Mouse (Mus musculus) liver (tissue): ENCODE results near the gene Duoxa1.

Experiments
- DNase-seq: peaks from one replicate; pipeline ENCODE4 v3.0.0-alpha.2; 2020; ENCODE audit warnings: mixed read lengths

The Duoxa1 gene

DNA sequence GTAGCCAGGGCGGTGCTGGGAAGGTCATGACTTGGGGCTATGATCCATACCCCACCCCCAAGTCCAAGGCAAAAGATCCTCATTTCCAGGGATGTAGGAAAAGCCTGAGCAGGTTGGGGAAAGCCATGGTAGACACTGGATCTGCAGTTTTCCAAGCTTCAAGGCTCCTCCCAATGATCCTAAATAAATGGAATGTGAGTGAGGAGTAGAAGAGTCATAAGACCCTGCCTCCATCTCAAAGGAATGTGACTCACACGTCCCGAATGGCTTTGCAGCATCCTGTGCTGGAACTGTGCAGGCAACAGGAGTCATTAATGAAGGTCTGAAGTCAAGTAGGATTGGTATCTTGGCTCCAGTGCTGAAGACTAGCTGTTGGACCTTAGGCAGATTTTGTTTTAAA is 14.5 kb upstream of the Duoxa1 start:
- no peak for DNase-seq

DNA sequence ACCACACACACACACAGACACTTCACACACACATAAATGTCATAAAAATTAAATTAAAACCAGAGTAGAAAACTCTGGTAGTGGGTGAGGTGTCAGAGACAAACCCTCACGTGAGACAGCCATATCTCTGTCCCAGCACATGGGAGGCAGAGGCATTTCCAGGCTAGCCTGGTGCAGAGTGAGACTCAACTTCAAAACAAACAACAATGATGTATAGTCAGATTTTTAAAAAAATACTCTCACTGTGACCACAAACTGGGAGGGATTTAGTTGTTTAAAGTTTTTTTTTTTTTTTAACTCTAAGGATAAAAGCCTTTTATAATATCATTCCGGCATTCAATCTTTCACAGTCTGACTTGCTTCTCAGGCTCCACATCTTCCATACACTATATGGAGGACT is 11.8 kb upstream of the Duoxa1 start:
- no peak for DNase-seq

DNA sequence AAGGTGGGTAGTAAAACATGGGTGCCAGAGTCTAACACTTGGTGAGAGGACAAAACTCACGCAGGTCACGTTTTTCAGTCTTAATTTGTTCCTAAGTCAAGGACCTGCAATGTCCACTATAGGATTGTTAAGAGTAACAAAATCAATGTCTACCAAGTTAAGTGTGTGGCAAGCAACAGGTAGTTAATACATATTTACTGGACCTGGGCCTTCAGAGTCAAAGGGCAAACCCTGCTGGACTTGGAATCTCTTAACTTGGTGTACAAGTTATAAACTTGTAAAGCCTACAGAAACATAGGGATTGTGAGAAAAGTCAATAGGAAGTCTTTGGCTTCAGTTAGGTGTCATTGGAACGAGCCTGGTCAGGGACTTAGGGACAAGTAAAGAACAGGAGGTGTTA is 11.1 kb upstream of the Duoxa1 start:
- no peak for DNase-seq

DNA sequence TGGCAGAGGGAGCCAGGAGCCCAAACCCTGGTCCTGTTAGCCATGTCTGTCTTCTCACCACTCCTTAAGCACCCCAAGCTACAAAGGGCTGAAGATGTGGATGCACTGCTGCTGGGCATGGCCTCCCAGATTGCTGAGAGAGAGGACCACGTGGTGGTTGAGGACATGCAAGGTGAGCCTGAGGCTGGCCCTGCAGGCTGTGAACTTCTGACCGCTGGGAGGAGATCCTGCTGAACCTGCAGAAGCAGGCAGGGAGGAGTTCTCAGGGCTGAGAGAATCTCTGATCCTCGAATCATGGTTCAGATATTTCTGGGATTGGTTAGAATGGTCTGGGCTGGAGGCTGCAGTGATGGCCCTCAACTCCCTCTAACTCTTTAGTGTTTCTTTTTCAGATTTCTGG is 10.4 kb upstream of the Duoxa1 start:
- DNase-seq, result no peak

DNA sequence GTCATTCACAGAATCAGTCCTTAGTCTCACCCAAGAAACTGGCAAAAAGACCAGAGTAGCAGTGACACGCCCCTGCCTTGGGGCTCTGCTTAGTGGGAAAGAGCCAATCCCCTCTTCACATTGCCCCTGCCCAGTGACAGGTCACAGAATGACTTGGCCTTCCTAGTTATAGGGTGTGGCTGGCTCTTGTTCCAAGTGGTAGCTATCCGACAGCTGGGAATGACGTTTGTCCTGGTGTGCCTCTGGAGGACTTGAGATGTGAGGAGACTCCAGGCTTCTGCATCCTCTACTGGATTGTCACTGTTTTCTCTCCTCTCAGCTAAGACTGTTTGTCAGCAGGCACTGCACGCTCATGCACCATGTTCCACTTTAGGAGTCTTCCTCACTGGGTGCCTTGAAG is 3.9 kb upstream of the Duoxa1 start:
- no peak for DNase-seq

DNA sequence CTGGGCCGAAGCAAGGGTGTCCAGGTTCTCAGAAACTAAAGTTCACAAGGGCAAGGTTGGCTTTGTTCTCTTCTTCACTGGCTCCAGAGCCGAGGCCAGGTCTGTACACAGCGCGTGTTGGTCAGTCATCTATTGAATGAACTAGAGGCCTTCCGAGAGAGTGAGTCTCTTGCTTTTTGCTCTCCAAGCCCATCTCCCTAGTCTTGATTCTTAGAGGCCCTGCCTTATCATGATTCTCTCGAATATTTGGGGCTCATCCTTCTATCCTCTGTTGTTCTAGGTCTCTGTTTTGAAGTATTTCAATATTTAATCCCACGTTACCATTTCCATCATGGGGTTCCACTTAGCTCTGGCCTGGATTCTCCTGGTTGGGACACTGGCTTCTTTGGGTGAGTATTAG is 1.8 kb upstream of the Duoxa1 start, which contains the start of gene Duox1:
Duox1 (plus strand) TSS at position 301 of the 400 bp plus-strand sequence.
- no peak for DNase-seq

DNA sequence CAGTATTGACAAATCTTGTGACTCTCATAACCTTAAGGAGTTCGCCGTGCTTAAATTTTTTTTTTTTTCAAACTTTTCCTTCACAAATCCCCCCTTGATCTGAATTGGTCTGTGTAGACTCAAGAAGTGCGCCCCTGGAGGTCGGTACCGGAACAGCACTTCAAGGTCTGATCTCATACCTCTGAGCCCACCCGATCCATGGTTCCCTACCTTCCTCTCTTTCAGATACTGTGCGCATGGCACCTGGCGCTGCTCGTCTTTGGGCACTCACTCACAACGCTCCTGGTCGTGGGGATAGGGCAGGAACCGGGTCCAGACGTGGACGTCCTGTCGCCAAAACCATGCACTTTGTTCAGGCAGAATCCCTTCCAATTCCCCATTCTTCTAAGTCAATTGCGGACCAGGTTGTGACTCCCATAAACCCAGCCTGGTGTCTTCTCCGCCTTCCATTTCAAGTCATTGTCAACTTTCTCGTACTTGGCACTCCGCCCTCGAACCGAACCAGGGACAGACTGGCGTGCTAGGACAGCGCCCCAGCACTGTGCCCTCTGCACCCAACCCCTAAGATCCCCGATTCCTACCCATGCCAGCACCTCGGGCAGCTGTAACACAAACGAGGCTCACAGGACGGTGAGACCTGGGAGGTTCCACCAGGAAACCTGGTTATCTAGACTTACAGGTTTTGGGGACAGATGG is 660 bp downstream of the Duoxa1 start:
- DNase-seq, result peak; percentile 74

DNA sequence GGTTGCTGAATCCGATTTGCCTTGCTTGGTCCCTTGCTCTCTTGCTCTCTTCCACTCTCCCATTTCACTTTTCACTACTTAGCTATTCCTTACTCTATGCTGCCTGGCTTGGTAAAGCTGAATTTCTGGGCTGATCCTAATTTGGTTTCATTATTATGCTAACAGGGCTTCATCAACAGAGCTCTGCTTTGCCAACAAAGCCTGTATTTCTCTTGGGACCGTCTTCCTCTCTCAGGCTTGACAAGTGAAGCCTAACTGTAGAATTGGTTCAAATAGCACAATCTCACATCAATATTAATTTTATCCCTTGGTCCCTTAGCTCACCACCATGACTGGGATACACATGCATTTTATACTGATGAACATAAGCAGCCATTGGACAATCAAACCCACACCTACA is 2.0 kb downstream of the Duoxa1 start:
- DNase-seq, result no peak

DNA sequence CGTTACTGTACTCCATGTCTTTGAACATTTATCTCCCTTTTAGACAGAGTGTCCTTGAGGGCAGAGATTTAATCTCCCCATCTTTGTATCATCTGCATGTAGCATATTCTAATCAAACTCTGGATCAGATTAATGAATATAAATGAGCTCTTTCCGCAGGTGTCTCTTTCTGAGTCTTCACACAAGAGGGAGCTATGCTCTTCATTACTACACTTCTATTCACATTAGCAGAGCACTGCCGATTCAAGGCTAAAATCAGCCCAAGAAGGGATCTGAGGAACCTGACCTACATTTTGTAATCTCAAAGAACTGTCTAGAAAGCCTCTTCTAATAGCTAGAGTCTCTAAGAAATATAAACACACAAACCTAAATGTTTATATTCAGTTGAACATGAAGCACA is 3.9 kb downstream of the Duoxa1 start:
- DNase-seq, result no peak

DNA sequence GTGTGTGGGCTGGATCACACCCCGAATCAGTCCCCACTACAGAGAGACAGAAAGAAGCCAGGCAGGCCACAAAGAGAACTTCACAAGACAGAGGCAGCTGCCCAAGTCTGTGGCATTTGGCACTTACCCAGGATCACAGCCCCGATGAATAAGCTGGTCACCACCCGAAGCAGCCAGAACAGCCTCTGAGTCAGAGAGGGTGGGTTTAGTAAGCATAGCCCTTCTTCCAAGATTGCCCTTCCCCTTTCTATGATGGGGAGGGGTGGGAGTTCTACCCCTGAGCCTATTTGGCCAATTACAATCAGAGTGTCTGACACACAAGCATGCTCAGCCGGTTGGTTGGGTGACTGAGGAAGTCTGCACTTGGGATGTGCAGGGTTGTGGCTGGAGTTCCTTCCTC is 7.3 kb downstream of the Duoxa1 start:
- DNase-seq, result no peak

DNA sequence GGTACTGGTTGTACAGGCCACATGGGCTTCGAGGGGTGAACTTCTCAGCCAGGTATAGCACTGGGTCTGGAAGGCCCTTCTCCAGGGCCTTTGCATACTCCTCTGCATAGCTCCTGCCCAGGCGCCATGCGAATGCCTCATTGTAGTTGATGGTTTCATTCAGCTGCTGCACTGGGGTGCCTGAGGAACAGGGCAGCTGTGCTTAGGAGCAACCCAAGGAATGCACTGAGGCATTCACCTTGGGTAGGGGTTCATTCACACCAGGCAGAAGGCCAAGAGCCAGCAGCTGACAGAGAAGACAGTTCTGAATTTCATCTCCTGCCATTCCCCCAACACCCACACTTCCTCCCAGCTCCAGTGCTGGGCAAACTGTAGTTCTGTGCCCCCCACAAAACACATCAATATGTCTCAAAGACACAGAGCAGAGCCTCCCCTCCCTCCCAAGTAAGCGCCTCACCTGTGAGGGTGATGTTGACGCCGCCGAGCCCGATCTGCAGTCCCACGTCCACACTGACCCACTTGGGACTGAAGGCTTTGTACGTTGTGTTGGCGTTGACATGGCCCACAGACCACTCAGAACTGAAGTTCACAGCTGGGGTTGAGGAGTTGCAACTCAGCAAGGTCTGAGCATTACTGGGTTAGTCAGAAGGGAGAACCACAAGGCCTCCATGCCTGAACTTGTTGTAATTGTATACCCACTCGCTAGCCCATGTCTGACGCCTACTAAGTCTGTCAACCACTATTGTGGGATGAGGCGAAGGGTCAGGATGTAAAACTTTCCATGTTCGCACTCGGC is 8.2 kb downstream of the Duoxa1 start:
- no peak for DNase-seq

DNA sequence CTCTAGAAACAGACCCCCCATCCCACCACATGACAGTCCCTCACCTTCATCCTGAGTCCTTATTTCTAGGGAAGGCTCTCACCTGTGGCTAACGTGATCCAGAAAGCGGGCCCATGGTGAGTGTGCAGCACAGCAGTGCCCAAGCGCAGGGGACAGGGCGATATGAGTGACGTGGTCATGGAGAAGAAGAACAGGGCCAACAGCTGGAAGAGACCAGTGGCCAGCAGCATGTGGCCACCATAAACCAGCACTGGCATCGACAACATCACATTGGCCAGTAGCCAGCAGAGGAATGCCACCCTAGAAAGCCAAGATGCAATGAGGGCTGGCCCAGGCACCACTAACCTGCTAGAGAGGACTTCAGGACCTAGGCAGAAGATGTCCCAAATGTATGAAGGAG is 9.0 kb downstream of the Duoxa1 start:
- DNase-seq, result no peak

DNA sequence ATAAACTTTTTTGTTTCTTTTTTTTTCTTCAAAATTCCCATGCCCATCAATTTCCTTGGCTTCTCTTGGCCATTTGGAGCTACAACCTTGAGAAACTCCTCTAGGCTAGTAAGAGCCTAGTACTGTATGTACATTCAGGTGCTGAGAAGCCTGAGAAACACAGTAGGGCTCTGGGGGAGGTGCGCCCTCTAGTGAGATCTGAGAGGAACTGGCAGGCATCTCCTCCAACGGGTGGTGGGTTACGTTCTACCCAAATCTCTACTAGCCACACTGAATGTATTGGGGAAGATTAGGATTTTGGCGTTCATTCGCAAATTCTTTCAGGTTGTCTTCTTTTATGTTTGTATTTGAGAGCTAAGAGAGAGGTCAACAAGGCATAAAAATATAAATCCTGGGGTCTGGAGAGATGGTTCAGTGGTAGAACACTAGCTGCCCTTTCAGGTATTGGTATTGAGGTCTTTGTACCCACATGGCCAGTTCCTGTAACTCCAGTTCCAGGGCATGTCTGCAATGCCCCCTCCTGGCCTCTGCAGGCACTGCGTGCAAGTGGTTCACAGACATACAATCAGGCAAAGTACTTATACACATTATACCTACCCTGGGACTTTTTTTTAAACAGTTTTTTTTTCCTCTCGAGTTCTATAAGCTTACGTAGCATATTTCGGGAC is 10.8 kb downstream of the Duoxa1 start:
- peak; percentile 71 for DNase-seq

DNA sequence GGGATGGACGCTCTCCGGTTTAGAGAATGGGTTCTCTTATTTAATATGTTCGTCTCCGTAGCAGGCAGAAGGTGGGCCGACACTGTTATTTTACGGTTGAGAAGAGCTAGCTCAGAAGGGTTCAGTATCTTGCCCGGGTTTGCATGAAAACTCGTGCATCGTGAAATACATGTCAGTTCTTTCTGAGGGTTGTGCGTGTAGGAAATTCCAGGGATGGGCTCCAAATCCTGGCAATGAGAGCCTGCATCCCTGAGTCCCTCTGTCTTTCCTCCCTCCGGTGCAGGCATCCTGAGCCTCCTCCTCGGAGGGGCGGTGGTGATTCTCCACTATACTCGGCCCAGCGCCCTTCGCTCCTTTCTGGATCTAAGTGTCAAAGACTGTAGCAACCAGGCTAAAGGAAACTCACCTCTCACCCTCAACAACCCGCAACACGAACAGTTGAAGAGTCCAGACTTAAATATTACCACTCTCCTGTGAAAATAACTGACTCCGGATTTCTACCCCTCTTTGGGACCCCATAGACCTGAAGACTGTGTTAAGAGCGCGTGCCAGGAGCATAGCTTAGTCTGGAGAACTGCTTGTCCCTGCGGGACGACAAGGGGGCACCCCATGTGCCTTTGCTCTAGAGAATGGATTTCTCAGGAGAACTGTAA is 11.5 kb downstream of the Duoxa1 start:
- no peak for DNase-seq

DNA sequence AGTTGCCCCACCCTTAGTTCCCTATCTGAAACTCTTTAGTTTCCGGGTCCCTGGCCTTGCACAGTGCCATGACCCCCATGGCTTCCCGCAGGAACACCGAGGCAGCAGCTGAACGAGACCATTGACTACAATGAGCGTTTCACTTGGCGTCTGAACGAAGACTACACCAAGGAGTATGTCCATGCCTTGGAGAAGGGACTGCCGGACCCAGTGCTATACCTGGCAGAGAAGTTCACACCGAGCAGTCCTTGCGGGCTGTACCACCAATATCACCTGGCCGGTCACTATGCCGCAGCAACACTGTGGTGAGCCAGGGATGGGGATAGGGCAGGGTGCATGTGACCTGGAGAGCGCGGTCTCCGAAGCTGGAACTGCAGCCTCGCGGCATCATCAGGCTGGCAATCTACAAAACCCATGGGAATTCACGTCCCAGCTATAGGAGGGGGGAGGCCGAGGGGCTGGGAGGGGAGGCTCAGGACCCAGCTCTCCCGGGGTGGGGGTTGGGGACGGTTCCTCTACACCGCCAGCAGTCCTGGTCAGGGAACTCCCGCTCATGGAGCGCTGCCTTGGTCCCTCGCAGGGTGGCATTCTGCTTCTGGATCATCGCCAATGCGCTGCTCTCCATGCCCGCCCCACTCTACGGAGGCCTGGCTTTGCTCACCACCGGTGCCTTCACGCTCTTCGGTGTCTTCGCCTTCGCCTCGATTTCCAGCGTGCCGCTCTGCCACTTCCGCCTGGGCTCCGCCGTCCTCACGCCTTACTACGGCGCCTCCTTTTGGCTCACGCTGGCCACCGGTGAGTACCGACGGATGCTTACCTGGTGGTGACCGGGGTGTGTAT is 12.2 kb downstream of the Duoxa1 start:
- DNase-seq, result no peak

DNA sequence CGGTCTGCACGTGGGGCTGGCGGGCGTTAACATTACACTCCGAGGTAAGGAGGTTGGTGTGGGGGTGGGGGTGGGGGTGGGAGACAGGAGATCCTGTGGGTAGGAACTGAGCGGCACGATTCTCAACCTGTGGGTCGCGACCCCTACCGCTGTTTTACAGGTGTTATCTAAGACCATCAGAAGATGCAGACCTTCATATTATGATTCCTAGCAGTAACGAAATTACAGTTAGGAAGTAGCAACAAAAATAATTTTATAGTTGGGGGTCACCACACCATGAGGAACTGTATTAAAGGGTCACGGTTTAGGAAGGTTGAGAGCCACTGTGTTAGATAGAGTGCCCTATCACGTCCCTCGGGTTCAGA is 12.9 kb downstream of the Duoxa1 start:
- DNase-seq, result no peak

DNA sequence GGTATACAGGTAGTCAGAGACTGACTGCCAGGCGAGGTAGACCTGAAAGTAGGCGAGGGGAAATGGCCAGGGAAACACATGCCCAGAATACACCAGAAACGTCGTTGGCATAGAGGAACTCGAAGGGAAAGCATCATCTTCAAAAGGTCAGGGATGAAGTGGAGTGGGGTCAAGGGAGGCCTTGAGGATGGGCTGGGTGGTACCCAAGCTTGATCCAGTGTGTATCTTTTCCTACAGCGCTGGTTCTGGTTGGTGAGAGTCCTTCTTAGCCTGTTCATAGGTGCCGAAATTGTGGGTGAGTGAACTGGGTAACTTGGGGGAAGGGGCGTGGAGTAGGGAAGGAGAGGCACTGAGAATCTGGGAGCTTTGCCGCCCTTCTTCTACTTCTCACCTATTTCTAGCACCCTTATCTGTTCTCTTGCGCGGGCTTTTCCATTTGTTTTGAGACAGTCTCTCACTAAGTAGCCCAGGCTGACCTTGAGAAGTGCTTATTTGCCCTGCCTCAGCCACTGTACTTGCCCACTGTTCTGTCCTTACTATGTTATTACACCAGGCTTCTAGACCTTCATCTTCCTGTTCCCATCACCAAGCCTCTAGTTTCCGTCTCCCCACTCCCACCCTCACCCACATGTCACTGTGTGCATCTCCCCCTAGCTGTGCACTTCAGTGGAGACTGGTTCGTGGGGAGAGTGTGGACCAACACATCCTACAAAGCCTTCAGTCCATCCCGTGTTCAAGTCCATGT is 13.4 kb downstream of the Duoxa1 start:
- DNase-seq, result no peak

DNA sequence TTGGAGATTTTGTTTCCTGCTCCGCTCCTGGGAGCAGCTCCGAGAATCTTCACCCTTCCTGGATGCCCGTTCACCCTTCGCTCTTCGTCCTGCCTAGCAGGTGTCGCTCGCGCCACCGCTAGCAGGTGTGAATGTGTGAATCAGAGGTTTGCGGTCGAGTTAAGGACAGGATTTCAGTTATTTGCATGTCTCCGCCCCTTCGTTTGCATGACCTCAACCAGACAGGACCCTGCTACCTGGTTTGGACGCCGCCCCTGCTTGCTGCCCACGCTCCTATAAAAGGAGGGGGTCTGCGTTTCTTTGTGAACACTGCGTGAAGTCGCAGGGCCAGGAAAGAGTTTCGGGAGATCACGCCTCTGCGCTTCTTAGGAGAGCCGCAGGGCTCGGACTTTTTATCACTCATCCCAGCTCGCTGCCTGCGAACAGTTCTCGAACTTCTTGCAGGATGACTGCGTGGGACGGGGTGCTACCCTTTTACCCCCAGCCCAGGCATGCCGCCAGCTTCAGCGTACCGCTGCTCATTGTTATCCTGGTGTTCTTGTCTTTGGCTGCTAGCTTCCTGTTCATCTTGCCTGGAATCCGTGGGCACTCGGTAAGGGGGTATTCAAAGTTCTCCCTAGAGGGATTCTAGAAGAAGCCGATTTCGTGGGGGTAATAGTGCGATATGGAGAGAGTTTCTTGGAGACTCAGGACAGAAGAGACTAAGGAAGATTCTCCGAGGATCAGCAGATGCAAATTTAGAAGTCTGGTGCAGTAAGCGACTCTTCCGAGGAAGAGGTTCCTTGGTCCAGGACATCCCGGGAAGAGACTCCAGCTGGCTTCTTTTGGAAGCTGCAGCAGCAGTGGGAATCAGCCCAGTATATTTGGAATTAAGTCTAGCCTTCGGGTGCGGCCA is 14.7 kb downstream of the Duoxa1 start, which contains the start of gene Duoxa2:
Duoxa2 (plus strand) TSS at position 305 of the 895 bp plus-strand sequence.
- DNase-seq, result no peak

DNA sequence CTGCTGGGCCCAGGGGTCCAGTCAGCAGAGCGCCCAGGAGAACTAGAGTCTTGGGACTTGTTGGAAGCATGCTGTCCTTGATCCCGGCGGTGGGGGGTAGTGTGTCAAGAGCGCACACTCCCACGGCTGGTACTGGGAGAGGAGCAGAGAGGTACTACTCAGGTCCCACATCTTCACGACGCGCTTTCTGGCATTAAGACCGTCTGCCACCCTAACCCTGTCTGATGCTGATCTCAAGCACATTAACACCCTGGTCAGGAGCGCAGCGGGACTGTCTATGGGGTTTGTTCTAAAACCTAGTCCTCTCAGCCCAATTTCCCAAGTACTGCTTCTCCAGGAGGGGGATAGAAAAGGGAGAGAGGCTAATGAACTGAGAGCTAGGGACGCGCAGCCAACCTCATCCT is 15.4 kb downstream of the Duoxa1 start, which contains the start of gene Duox2:
Duox2 (minus strand) TSS at position 354 of the 404 bp plus-strand sequence.
- DNase-seq, result no peak
